Mouse (Mus musculus): Measurements from ENCODE around the gene Msx2.

Msx2 gene

GRCm38 (mm10) chr13:53472614-53473124 is at the start of gene Msx2:
Gene Msx2 (minus strand): TSS chr13:53473074.
- peak; percentile 40 for DNase-seq (ENCODE audit: low spot score)

- no peak for DNase-seq (ENCODE audit: low spot score)
These were observed 48.6 kb upstream of the Msx2 start for GRCm38 (mm10) chr13:53521468-53521867.

GRCm38 (mm10) chr13:53520343-53520937 is 47.6 kb upstream of the Msx2 start:
- no peak for DNase-seq (ENCODE audit: low spot score)

- DNase-seq (ENCODE audit: low spot score), result no peak
These were observed 46.9 kb upstream of the Msx2 start for GRCm38 (mm10) chr13:53519727-53520126.

DNA sequence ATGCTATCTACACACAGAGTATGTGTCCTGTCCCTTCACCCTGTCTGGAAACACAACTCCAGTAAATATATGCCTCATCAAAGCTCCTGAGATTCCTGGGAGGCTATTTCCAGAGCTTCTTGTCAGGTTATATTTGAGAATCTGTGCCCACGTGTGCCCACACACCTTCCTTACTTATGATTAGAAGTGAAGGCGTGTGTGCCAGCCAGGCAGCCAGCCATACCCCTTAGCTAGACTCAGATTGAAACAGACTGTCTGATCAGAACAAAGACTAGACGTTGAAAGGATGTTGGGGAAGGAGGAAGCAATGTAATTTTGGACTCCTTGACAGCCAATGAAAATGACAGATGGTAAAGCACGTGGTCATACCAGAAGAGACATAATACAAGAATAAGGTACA is 45.4 kb upstream of the Msx2 start:
- no peak for DNase-seq (ENCODE audit: low spot score)

DNA sequence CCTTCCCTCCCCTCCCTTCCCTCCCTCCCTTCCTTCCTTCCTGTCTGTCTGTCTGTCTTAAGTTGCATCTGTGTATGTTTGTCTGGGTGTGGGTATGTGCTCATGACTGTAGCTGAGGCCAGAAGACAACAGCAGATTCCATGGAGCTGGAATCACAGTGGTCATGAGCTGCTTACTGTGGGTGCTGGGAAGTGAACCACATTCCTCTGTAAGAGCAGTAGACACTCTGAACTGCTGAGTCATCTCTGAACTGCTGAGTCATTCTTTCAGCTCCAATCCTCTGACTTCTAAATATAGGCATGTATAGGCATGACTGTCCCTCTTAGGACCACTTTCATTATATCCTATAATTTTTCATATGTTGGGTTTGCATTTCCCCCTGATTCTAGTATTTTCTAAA is 41.7 kb upstream of the Msx2 start:
- no peak for DNase-seq (ENCODE audit: low spot score)

GRCm38 (mm10) chr13:53511366-53511765 is 38.5 kb upstream of the Msx2 start:
- DNase-seq (ENCODE audit: low spot score), result no peak

GRCm38 (mm10) chr13:53502406-53502805 is 29.5 kb upstream of the Msx2 start:
- no peak for DNase-seq (ENCODE audit: low spot score)

- DNase-seq (ENCODE audit: low spot score), result no peak
These were observed 28.8 kb upstream of the Msx2 start for GRCm38 (mm10) chr13:53501561-53502253.

- DNase-seq (ENCODE audit: low spot score), result no peak
These were observed 28.2 kb upstream of the Msx2 start for GRCm38 (mm10) chr13:53501057-53501456.

DNA sequence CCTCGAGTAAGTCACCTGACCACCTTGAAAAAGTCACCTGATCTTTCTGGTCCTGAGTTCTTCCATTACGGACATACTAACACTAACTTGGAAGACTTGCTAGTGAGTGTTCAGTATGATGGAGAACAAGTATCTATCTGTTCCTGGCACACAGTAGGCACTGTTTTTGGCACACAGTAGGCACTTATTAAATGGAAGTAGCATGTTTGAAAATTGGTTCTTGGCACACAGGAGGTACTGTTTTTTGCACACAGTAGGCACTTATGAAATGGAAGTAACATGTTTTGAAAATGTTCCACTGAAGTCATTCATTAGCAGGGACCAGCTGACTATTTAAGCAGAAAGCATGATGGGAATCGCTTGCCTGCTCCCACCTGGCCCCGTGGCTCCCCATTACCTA is 13.6 kb upstream of the Msx2 start:
- no peak for DNase-seq (ENCODE audit: low spot score)

GRCm38 (mm10) chr13:53475701-53476188 is 2.9 kb upstream of the Msx2 start:
- peak; percentile 9 for DNase-seq (ENCODE audit: low spot score)

DNA sequence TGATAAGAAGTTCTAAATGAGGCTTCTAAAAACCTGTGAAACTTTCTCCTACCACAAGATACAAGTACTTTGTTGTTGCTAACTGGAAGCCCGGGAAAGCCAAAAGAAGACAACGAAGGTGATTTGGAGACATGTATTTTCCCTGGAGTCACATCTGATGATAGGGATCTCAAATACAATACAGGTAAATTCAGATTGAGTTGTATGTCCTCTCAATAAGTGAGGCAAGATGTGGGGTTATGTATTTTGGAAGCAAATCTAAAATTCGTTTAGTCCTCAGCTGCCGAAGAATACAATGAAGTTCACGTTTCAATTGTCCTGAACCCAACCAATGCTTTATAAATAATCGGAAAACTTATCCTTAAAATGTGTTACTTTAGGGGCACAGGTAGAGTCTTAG is 1.6 kb upstream of the Msx2 start:
- no peak for DNase-seq (ENCODE audit: low spot score)

DNA sequence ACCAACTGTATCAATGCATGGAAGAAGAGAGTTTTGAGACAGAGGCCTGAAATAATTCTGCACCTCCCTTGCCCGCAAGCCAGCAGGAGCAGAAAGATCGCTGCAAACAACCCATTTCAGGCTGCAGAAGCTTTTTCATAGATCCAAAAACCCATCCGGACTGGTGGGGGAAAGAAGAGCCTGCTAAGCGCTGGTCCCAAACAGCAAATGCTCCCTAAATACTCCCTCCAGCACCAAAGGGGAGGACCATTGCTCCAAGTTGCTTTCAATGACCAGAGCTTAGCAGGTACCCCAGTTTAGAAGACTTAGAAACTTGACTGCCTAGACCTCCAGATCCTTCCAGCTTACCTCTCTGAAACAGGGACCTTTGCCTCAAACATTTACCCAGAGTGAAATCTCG is 1.1 kb upstream of the Msx2 start:
- no peak for DNase-seq (ENCODE audit: low spot score)

DNA sequence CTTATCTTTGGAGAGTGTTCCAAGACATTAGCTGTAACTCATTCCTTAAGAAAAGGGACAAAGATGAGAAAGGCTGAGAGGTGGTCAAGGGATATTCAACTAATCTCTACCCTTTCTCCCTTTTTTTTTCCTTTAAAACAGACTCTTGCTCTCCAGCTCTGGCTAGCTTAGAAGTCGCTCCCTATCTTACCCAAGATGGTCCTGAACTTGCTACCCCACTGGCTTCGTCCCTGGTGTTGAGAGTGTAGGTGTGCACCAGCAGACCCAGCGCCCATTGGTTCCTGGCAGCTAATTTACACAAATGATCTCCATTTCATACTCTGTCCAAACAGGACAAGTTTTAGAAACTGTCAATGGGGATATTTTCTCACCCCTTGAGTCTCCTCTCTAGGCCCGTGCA is 417 bp upstream of the Msx2 start:
- no peak for DNase-seq (ENCODE audit: low spot score)

DNA sequence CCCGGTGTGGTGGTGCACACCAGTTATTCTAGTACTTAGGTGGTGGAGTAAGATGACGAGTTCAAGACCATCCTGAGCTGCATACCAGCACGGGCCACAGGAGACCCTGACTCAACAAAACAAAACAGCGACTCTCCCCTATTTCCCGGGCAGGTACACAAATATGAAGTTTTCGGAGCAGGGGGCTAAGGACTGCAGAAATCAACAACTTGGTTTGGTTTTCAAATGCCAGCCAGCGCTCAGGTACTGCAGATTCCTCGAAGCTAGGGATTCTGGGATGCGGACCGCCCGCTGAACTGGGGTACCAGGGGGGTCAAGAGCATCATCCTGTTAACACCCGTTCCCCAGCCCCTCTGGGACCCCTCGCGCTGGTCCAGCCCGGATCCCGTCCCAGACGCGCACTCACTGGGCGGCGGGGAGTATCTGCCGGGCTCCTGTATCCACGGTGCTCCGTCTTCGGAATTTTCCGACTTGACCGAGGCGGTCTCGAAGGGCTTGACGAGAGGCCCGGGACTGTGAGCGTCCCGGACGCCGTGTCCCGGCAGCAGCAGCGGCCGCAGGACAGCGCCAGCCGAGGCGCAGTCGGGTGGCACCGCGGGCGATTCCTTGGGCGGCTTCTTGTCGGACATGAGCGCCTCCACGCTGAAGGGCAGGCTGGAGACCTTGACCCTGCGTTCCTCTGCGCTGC is 804 bp downstream of the Msx2 start:
- DNase-seq (ENCODE audit: low spot score), result no peak

DNA sequence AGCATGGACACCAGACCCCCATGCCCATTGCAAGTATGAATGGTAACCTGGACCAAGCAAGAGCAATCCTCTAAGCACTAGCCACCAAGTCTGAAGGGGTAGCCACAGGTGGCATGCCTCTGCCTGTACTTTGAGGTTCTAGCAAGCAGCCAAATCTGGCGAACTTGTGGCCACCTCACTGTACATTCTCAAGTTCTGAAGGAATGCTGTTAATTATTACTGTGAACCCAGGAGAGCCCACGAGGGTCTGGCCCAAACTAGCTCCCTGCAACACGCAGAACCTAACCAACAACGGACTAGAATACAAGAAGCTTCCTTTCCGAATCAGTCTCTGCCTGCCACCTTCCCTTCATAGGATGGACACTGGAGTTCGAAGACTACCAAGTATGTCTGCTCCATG is 1.5 kb downstream of the Msx2 start:
- no peak for DNase-seq (ENCODE audit: low spot score)

DNA sequence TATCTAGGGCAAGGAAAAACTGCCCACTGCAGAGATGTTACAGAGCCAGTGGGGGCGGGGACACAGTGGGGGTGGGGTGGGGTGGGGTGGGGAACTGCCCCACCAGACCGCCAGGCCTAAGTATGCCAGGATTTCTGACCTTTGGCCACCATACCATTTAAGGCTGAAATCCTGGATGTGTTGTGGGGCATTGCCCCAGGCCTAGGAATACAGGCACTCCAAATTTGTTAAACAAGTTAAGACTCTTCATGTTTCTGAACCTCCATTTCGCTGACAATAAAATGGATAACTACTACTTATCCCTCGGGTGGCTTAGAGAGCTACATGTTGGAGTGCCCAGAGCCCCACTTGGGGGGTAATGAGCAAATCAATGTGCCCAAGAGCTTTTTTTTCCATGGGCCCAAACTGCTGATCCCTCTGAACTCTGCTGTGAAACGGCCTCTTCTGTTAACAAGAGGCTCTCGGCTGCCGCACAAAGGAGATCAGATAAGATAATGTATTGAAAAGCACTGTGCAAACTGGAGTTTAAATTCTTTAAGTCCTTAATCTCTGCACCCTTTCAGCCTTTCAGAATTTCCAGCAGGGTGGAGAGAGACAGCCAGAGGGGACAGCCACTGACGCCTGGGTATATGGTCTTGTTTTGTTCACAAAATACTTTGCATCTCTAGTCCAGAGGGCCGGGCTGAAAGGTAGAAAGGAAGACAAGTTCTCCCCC is 2.3 kb downstream of the Msx2 start:
- DNase-seq (ENCODE audit: low spot score), result no peak

DNA sequence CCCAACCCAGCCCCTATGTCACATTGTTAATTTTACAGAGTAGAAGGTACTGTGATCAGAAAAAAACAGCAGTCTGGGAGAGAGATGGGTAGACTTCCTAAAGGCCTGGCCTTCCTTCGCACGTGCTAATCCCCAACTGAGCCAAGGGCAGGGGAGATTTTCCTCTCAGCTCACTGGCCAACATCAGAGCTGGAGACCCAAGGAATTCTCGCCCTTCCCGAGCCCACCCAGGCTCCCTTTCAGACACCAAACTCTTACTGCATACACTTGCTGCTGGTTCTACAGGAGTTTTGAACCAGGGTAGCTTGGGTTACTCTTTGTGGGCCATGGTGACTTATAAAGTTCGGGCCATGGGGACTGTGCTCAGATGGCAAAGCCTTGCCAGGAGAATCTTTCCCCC is 3.1 kb downstream of the Msx2 start:
- DNase-seq (ENCODE audit: low spot score), result no peak

- DNase-seq (ENCODE audit: low spot score), result no peak
These were observed 4.7 kb downstream of the Msx2 start for GRCm38 (mm10) chr13:53468171-53468570.

DNA sequence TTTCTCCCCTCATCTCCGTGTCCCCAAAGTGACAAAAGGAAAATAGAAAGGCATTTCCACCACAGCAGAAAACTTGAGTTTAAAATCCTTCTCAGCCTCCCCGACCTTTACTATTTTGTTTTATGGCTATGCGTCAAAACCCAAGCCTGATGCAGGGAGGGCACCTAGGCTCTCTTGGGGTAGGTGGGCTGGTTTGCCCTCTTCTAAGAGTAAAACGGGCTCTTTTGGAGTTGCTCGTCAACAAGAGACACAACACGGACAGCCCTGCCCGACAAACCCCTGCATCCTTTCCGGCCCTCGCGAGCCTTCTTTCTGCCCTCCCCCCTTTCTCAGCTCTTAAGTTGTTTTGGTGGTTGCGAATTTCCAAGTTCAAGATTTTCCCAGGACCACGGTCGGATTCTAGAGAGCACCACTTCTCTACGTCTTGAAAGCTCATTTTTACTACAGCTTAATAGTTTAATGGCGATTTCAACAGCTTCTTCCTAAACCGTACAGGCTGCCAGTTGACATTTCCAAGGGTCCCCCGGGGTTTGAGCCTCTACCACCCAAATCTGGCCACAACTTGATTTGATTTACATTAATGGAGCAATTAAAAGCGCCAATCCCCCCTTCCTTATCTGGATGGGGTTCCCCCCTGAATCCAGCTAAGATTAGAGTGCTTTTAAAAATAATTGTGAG is 6.5 kb downstream of the Msx2 start:
- DNase-seq (ENCODE audit: low spot score), result no peak

All from ovary, adult 18-20 months (tissue).